Mouse (Mus musculus) hindbrain, embryonic 16.5 days (tissue): ENCODE results near the gene Vav2. TPM values are rescaled to one million over a fixed set of nuclear protein-coding genes. Genes with fewer than 3 reads are reported as not detected.

Experiments used
- ATAC-seq: fragments of 200-750 bp; cut with Nextera tagmentation; 2 replicates; pipeline ENCODE4 v1.8.0; 2017; ENCODE audit warnings: moderate TSS enrichment, moderate library complexity
- H3K27ac ChIP-seq: fragments of 300-500 bp; sonication (generic); 2 replicates; pipeline ENCODE4 v1.5.1; 2014; ENCODE audit warnings: low read depth, mild to moderate bottlenecking, control low read depth, low read length, moderate library complexity
- H3K27me3 ChIP-seq: fragments of 300-500 bp; sonication (generic); replicated peaks from 2 replicates; pipeline ENCODE4 v1.6.1; 2014; ENCODE audit warnings: low read length; ENCODE audit not compliant: control insufficient read depth, insufficient read depth
- H3K36me3 ChIP-seq: fragments of 300-500 bp; sonication (generic); 2 replicates; pipeline ENCODE4 v1.6.1; 2014; ENCODE audit warnings: mild to moderate bottlenecking, low read length, moderate library complexity, mixed read lengths; ENCODE audit not compliant: control insufficient read depth, insufficient read depth
- H3K4me1 ChIP-seq: fragments of 300-500 bp; sonication (generic); 2 replicates; pipeline ENCODE4 v1.6.1; 2014; ENCODE audit warnings: low read depth, low read length; ENCODE audit not compliant: control insufficient read depth, insufficient read depth
- H3K4me2 ChIP-seq: fragments of 300-500 bp; sonication (generic); 2 replicates; pipeline ENCODE4 v1.6.1; 2014; ENCODE audit warnings: mild to moderate bottlenecking, low read length, control low read depth, moderate library complexity
- H3K4me3 ChIP-seq: fragments of 300-500 bp; sonication (generic); 2 replicates; pipeline ENCODE4 v1.5.1; 2014; ENCODE audit warnings: mild to moderate bottlenecking, low read length, control low read depth, moderate library complexity
- H3K9ac ChIP-seq: fragments of 300-500 bp; sonication (generic); 2 replicates; pipeline ENCODE4 v1.6.1; 2014; ENCODE audit warnings: low read depth, mild to moderate bottlenecking, control low read depth, low read length, moderate library complexity
- H3K9me3 ChIP-seq: fragments of 300-500 bp; sonication (generic); 2 replicates; pipeline ENCODE4 v1.6.1; 2014; ENCODE audit warnings: mild to moderate bottlenecking, low read length, moderate library complexity; ENCODE audit not compliant: control insufficient read depth
- WGBS: fragments of 180-500 bp; shearing (Covaris S2); extraction: QIAGEN DNeasy Blood & Tissue Kit; methylation state at CpG from one replicate; pipeline ENCODE4 v1.1.7; 2014; 5-methylcytosine and 5-hydroxymethylcytosine counted together
- polyA plus RNA-seq: library from polyadenylated mRNA; unstranded; fragments of >200 nt; fragmentation: Nextera tagmentation; extraction: Ambion mirVana; gene quantifications from 2 replicates; pipeline ENCODE4 v1.2.1, GENCODE M21; 2015

The Vav2 gene
- polyA plus RNA-seq, 1 experiment from 2014 or later = 10.4 TPM

- WGBS = 18% methylated on average over 12 of the region's 12 CpGs
- peak overlapping the region; percentile 71 for H3K27ac ChIP-seq
- 0 out of 2 replicates have a peak overlapping the region, but pooled peaks have one; percentile 6 for H3K4me3 ChIP-seq
- no peaks in the 10 kb centered on the region for H3K36me3 ChIP-seq
- H3K9ac ChIP-seq = peak overlapping the region; percentile 43; the same call in 1 of the 2 replicates
- ATAC-seq = peak; percentile 50
- no peaks in the 10 kb centered on the region for H3K9me3 ChIP-seq
- peaks cover 16% of the 10 kb centered on the region for H3K4me1 ChIP-seq
- no peaks in the 10 kb centered on the region for H3K27me3 ChIP-seq
- H3K4me2 ChIP-seq = peak overlapping the region; percentile 28
These were observed 82.8 kb downstream of the Vav2 start for GRCm38 (mm10) chr2:27343984-27344453.

GRCm38 (mm10) chr2:27340682-27341081 lies 86.2 kb downstream of the Vav2 start:
- no peak overlapping the region for H3K9ac ChIP-seq
- no peaks in the 10 kb centered on the region for H3K9me3 ChIP-seq
- 71% methylated on average over 6 of the region's 6 CpGs for WGBS
- H3K4me2 ChIP-seq = no peak overlapping the region
- H3K36me3 ChIP-seq = no peaks in the 10 kb centered on the region
- H3K4me1 ChIP-seq = peaks cover 34% of the 10 kb centered on the region
- H3K27me3 ChIP-seq = no peaks in the 10 kb centered on the region
- H3K4me3 ChIP-seq = no peak overlapping the region
- no peak for ATAC-seq
- no peak overlapping the region for H3K27ac ChIP-seq

- ATAC-seq = no peak
- Histone ChIP-seq H3K4me3 (no peak overlapping the region), H3K36me3 (no peaks in the 10 kb centered on the region), H3K9me3 (no peaks in the 10 kb centered on the region), H3K4me1 (peaks cover 28% of the 10 kb centered on the region), H3K4me2 (no peak overlapping the region), H3K9ac (no peak overlapping the region), H3K27ac (no peak overlapping the region), H3K27me3 (no peaks in the 10 kb centered on the region)
- 50% methylated on average over 8 of the region's 8 CpGs for WGBS
These were observed 87.8 kb downstream of the Vav2 start for GRCm38 (mm10) chr2:27339051-27339450.

- Histone ChIP-seq H3K4me1 (peaks cover 18% of the 10 kb centered on the region), H3K9ac (no peak overlapping the region), H3K27ac (no peak overlapping the region), H3K27me3 (no peaks in the 10 kb centered on the region), H3K36me3 (no peaks in the 10 kb centered on the region), H3K4me3 (no peak overlapping the region), H3K9me3 (no peaks in the 10 kb centered on the region), H3K4me2 (no peak overlapping the region)
- 67% methylated on average over 6 of the region's 6 CpGs for WGBS
- ATAC-seq = no peak
These were observed 89.6 kb downstream of the Vav2 start for GRCm38 (mm10) chr2:27337261-27337660.

- no peak overlapping the region for H3K9ac ChIP-seq
- H3K9me3 ChIP-seq = no peaks in the 10 kb centered on the region
- no peak overlapping the region; the same call in 1 of the 2 replicates for H3K27ac ChIP-seq
- no peaks in the 10 kb centered on the region for H3K36me3 ChIP-seq
- H3K4me3 ChIP-seq = no peak overlapping the region
- 57% methylated on average over 9 of the region's 9 CpGs for WGBS
- H3K4me1 ChIP-seq = peaks cover 18% of the 10 kb centered on the region
- no peak overlapping the region for H3K4me2 ChIP-seq
- no peak for ATAC-seq
- no peaks in the 10 kb centered on the region for H3K27me3 ChIP-seq
These were observed 90.2 kb downstream of the Vav2 start for GRCm38 (mm10) chr2:27336600-27336999.

- Histone ChIP-seq H3K4me3 (no peak overlapping the region), H3K4me2 (no peak overlapping the region), H3K9ac (no peak overlapping the region), H3K27ac (no peak overlapping the region), H3K9me3 (no peaks in the 10 kb centered on the region), H3K27me3 (no peaks in the 10 kb centered on the region), H3K36me3 (no peaks in the 10 kb centered on the region), H3K4me1 (peaks cover 29% of the 10 kb centered on the region)
- peak; percentile 77 for ATAC-seq
- WGBS = 61% methylated on average over 4 of the region's 4 CpGs
These were observed 92.0 kb downstream of the Vav2 start for GRCm38 (mm10) chr2:27334816-27335215.

- Histone ChIP-seq H3K4me1 (peaks cover 21% of the 10 kb centered on the region), H3K9ac (no peak overlapping the region), H3K27ac (no peak overlapping the region), H3K9me3 (no peaks in the 10 kb centered on the region), H3K4me3 (no peak overlapping the region), H3K27me3 (no peaks in the 10 kb centered on the region), H3K36me3 (no peaks in the 10 kb centered on the region), H3K4me2 (no peak overlapping the region)
- 76% methylated on average over 5 of the region's 5 CpGs for WGBS
- ATAC-seq = no peak
These were observed 95.3 kb downstream of the Vav2 start for GRCm38 (mm10) chr2:27331560-27331959.

GRCm38 (mm10) chr2:27330446-27330845 lies 96.4 kb downstream of the Vav2 start:
- H3K9ac ChIP-seq = no peak overlapping the region
- H3K4me1 ChIP-seq = peaks cover 14% of the 10 kb centered on the region
- H3K9me3 ChIP-seq = no peaks in the 10 kb centered on the region
- no peaks in the 10 kb centered on the region for H3K36me3 ChIP-seq
- 0 out of 2 replicates have a peak, but pooled peaks have one; percentile 52 for ATAC-seq
- H3K4me2 ChIP-seq = no peak overlapping the region
- no peaks in the 10 kb centered on the region for H3K27me3 ChIP-seq
- H3K27ac ChIP-seq = no peak overlapping the region; the same call in 1 of the 2 replicates
- 46% methylated on average over 8 of the region's 8 CpGs for WGBS
- H3K4me3 ChIP-seq = no peak overlapping the region

- Histone ChIP-seq H3K27me3 (no peaks in the 10 kb centered on the region), H3K4me3 (no peak overlapping the region), H3K4me2 (no peak overlapping the region), H3K4me1 (peaks cover 17% of the 10 kb centered on the region), H3K9ac (no peak overlapping the region), H3K9me3 (no peaks in the 10 kb centered on the region), H3K27ac (no peak overlapping the region), H3K36me3 (no peaks in the 10 kb centered on the region)
- ATAC-seq = no peak
- 91% methylated on average over 10 of the region's 10 CpGs for WGBS
These were observed 97.3 kb downstream of the Vav2 start for GRCm38 (mm10) chr2:27329386-27330060.
